Mouse (Mus musculus): ENCODE measurements at regions not wholly inside any gene's neighbourhood (a gene's known extent, or its start where the extent isn't known, plus 50 kb on each side); places are given as distances from the start of the nearest gene placed in this dataset.
A peak's percentile ranks its signal among the peaks of the same experiment; 100 is the strongest.

DNA sequence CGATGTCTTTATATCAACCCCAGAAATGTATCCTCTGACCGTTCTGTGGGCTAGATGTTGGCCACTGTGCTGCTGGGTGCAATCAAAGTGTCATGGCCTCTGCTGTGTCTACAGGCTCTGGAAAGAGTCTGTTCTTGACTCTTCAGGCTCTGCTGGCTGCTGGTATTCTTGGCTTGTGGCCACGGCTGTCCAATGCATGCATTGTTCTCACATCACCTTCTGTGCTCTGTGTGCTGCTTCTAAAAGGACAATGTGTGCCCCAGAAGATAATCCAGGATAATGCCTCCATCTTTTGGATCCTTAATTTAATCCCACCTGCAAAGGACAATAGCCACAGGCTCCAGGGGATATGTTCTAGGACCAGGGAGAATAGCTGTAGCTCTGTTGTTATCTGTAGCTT is 77.5 kb upstream of the Dapl1 start:
- DNase-seq (ENCODE audit: low read depth, low spot score), result no peak

DNA sequence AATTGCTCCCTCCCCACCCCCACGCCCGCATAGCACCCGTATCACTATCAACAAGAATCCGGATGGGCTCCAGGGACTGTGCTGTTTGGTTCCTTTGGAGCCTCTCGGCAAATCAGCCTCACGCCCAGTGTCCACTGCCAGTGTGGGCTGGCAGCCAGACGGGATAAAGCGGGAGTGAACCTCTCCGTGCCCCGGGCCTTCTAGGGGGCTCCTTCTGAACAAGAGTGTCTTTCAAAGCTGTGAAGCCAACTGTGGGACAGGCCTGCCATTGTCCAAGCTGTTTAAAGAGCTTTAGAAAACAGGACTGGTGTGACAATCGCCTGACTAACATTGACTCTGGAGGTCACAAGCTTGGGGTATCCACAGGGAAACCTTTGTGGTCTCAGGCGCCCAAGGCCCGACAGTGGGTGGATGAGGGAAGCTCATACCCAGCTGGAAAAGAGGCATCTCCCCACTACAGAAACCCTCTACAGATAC is 76.9 kb upstream of the Dapl1 start:
- no peak for DNase-seq (ENCODE audit: low read depth, low spot score)

DNA sequence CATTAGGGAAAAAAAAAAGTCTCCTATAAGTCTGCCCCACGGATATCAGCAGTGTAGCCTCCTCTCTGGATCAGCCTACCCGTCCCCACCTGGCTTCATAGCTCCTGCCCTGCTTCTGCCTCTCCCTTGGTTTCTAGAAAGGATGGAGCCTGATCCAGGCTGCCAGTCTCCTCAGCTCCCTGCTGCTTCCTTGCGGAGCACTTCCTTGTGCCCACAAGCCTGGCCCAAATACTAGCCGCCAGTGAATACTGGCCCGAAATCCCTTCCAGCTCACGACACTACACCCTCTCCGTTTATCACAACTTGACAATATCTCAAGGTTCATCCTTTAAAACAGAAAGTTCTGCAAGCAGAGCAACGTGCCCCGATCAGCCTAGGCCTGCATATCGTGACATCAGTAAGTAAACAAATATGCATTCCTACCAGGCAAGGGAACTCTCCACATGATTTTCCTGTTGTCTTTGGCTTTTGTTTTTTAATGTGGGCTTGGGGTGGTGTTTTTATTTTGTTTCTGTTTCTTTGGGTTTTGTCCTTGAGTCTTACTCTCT is 76.3 kb upstream of the Dapl1 start:
- DNase-seq (ENCODE audit: low read depth, low spot score), result no peak

DNA sequence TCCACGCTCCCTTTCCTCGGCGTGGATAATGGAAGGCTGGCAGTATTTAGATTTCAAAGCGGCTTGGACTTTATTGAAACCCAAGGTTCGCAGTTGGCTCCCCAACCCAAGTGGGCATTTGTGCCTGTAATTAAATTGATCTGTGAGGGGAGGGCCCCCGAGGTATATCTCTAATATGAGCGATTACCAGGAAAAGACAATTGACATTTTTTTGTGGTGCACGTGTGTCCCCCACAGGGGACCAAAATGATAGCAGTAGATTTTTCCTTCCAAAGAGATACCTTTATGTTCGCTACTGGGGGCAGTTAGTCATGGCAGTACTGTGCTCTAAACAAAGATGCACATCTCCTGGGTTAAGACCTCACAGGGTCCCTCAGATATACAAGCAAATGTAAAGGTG is 69.8 kb upstream of the Dapl1 start:
- DNase-seq (ENCODE audit: low read depth, low spot score), result no peak

DNA sequence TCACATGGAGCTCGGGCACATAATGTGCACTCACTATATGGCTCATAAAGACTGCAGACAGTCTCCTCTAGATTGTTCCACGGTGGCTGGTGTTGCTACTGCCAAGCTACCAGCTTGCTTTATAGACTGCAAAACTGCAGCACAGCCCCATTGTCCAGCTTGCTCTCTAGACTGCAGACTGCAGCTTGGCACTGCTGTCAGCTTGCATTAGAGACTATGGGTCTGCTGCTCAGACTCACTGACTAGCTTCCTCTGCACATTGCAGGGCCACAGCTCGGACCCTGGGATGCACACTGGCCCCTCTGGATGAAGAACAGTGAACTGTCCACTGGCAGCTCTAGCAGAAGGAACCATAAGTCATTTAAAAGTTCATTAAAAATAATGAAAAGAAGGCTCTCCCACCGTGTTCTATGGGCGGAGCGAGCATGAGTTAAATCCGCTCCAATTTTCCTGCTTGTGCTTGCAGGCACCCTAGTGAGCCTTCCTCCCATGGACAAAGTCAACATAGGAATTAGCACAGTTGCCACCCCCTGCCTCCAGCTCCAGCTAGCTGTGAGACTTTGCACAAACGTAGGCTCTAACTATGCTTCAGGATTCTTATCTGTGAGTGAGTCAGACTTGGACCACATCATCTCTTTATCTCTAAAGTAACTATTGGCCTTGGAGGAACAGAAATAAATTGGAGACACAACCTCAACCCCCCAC is 67.8 kb upstream of the Dapl1 start:
- no peak for DNase-seq (ENCODE audit: low read depth, low spot score)

DNA sequence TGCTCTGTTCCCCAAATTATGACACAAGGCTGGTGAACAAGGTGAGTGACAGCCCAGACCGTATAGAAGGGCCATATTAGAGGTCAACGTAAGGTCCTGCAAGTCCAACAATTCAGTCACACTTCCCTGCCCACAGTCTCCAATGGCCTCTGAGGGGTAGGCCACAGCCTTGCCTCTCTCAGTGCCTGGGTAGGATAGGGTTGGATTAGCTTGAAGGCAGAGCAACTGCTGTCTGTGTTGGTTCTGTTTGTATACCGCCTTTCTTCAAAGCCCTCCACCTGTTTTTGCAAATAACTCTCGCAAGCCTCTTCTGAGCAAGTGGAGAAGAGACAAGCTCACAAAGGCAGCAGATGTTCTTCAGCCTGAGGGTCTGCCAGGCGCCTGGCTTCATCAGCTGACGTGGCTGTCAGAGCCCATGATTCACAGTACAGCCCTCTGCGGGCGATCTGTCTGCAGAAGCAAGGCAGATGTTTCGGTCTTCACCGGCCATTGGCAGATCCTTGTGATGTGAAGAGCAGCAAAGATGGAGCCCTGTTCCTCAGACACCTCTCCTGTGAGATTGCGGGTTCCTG is 67.0 kb upstream of the Dapl1 start:
- DNase-seq (ENCODE audit: low read depth, low spot score), result no peak

DNA sequence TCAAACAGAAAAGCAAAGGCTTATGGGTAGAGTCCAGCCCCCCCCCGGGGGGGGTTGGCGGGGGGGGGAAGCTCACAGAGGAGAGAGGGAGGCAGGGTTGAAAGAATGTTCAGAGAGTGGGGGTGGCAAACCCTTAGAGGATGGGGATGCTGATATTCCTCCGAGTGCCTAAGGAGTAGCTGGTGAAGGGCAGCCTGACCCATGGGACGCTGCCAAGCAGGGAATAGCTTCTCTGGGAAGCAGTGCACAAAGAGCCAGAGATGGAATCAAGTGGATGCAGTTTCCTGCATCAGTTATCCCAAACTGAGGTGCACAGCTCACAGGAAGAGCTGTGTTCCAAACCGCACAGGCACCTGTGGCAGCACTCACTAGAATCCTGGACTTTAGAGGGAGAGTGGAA is 64.0 kb upstream of the Dapl1 start:
- DNase-seq (ENCODE audit: low read depth, low spot score), result no peak

DNA sequence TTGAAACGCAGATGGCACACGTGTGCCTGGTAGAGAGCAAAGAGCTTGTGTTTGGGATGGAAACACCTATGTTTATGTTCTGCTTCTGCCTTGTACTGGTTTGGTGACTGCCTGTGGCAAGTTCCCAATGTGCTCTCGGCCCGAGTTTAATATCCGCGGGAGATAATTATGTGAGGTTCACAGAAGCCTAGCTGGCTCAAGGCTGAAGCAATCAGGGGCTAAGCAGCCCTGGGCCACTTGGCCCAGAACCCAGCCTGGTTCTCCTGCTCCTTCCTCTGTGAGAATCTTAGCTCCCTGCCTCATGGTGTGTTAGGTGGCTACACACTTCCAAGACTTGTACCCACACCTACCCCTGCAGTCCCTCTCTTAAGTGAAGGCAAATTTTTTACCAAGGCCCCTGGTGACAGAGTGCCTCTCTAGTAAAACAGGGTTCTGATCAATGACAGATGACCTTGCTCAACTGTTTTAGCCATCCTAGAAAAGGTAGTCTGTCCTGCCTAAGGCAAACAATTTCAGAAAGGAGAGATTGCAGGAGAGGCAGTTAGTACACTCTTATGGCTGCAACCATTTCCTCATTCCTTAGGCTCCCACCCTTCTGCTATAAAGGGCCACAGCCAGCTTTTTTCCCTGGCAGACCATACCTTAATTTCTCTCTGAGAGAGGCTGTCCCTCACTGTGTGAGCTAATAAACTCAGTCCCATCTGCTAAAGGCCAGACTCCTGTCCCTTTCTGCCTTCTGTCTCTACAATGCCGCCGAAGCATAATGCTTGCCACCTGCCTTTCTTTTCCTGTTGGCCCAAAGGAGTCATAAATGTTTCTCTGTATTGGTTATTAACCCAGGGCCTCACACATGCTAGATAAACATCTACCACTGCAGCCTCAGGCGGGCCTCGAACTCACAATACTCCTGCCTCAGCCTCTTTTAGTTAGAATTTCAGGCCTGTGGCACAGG is 61.9 kb upstream of the Dapl1 start:
- DNase-seq (ENCODE audit: low read depth, low spot score), result no peak

DNA sequence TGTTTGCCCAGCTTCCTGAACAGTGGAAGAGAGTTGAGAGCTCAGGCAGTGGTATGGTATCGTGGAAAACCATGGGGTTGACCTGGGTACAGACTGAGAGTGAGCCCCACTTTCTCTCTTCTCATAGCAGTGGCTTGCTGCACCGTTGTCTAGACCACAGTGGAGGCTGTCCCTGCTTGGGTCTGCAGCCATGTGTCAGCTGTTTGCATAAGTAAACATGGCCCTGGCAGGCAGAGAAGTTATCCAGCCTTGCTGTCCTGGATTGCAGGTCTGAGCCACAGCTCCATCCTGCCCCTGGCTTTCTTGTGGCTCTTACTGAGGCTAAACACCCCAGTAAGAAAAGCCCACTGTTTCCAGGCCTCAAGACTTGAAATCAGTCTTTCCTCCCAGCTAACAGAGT is 60.2 kb upstream of the Dapl1 start:
- no peak for DNase-seq (ENCODE audit: low read depth, low spot score)

DNA sequence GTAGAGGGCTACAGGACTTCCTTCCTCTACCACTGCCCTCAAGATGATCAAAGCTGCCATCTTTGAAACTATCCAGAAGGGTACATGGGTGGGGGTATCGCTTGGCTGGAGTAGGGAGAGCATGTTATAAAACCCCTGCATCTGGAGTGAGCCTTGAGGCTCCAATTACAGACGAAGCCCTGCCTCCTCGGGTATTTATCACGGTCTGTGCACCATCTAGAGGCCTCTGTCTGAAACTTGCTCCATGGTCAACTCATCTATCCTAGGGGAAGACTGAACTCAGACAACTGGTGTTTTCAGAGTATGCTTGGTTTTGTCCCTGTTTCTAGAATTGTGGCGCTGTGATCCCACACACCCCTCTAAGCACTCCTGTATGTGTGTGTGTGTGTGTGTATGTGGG is 59.7 kb upstream of the Dapl1 start:
- peak; percentile 59 for DNase-seq (ENCODE audit: low read depth, low spot score)

DNA sequence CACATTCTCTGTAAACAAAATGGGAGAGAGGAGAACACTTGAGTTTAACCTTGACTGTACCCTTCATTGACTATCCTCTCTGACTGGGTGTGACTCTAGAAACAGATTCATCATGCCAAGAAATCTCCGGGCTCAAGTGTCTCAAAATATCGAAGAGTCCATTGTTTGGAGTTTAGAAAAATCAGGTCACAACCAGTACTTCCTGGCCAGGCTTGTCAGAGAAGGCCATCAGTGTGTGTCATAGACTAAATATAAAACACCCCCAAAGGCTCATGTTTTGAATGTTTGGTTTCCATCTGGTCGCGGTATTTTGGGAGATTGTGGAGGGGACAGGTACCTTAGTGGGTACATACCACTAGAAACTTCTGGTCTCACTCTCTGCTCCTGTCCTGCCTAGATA is 58.6 kb upstream of the Dapl1 start:
- no peak for DNase-seq (ENCODE audit: low read depth, low spot score)

DNA sequence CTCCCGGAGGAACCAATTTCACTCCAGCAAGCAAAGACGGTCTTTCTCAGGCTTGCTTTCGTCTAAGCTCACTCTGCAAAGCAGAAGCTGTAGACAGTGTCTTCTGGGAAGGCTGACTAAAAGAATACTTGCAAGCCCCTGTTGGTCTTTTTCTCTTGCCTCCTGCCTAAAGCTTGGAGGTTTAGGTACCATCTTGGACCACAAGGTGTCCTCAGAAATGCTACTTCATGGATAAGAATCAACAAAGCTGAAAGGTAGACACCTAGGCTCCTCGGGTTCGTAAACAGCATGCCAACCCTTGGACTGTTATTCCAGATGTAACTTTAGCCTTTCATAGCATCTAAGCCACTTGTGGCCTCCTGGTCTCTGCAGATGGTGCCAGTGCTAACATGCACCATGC is 53.0 kb upstream of the Dapl1 start:
- no peak for DNase-seq (ENCODE audit: low read depth, low spot score)

DNA sequence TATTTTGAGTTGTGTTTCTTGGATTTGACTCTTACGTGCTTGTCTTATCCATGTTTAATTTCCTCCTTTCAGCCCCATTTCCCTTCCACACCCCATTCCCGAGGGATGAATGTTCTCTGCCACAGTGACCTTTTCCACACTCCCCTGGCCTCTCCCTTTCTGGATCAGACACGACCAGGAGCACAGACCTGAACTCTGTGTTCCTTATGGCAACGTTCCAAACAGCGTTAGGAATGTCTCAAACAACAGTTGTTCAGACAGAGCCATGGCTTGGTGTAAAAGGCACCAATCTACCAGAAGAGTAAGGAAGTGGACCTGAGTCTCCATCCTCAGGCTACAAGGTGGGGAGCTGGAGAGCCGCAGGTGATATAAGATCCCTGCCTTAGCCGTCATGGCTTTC is 52.6 kb upstream of the Dapl1 start:
- no peak for DNase-seq (ENCODE audit: low read depth, low spot score)
